Mouse (Mus musculus): ENCODE data around the gene Olfr267.

The Olfr267 gene

DNA sequence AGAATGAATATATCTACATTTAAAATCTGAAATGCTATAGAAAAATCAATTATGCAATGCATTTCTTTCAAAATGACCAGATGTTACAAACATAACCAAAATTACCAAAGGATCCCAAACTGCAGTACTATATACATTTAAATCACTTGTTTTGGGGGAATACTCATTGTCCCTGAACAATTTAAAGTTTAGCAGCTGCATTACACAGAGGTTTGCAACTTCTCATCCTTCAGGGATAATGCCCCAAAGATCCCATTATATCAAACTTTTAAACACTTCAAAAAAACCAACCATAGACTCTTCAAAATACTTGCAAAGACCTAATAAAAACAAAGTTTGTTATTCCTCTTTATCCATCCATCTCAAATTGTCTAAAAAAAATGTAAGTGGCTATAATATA is at the start of gene Olfr267:
Gene Olfr267 (minus strand): TSS at position 101 of the 400 bp plus-strand sequence.
- DNase-seq (ENCODE audit: low spot score) = no peak

DNA sequence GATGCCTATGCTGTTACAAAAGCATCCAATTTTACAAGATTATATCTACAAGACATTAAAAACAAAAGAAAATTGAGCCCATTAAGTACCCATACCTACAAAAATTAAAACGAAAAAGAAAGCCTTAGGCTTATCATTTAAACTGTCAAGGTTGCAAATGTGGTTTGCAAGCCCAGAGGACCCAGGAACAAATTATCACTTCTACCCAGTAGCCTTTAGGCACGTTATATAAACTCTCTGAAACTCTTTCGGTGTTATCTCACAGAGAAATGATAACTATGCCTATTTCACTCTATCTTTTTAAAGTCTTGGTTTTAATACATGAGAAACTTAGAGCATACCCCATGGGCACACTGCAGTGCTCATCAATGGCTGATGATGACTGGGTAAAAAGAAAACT is 45.4 kb upstream of the Olfr267 start:
- no peak for DNase-seq (ENCODE audit: low spot score)

DNA sequence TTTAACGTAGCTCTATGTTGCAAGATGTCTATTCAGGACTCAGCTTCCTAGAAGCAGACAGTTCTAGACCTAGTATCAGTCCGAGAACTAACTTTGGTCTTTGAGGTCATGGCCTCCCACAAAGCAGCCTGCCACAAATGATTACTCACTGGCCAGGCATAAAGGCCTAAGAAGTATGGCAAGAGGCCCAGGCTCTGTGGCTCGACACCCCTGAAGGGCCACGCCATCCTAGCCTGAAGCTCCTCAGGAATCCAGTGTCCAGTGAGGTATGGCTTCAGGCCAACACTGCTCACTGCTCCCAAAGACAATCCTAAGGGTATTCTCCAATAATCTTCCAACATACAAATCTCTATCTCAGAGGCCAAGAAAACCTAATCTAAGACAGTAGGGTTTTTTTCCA is 38.4 kb upstream of the Olfr267 start:
- DNase-seq (ENCODE audit: low spot score) = no peak

DNA sequence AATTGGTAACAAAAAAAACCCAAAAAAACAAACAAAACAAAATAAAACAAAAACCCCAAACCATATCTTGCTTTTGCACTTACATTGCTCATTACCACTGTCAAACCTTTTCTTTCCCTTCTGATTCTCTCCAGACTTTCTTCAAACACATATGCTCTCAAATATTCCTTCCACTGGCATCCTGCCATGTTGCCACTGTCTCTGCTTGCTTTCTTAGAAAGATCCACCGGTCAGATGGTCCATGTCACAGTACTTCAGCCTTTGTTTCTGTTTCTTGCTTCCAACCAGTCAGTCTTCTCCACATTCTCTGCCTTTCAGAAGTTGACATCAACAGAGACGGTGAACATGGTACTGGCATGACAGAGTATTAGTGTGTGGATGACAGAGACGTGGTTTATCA is 857 bp downstream of the Olfr267 start:
- no peak for DNase-seq (ENCODE audit: low spot score)

DNA sequence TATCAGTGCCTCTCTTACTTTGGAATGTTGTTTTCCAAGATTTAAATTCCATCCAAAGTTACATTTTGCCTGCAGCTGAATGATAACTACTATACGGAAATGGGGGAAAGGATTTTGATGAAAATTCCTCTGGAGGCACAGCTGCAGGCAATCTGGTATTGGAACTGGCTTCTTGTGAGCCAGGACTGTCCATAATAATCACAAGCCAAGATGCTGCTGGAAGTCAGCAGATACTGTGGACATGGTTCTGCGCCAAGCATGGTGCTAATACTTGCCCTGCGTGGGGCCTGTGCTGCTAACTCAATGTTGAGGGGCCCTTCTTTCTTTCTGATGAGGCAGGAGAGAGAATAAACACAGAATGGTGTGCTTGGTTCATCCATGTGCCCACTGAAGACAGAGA is 24.1 kb downstream of the Olfr267 start:
- DNase-seq (ENCODE audit: low spot score) = no peak

DNA sequence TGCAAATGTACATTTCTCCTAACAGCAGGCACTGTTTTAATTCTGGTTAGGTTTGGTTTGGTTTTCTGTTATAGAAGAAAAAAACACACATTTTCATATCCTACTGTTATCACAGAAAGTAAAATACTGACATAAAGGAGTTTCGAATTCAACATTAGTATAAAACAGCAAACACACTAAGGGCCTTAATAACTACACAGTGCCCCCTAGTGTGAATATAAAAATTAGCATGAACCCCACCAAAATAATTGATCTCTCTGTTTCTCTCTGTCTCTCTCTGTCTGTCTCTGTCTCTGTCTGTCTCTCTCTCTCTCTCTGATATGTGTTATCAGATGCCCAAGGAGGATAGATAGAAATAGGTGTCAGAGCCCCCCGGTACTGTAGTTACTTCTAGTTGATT is 38.0 kb downstream of the Olfr267 start:
- no peak for DNase-seq (ENCODE audit: low spot score)

DNA sequence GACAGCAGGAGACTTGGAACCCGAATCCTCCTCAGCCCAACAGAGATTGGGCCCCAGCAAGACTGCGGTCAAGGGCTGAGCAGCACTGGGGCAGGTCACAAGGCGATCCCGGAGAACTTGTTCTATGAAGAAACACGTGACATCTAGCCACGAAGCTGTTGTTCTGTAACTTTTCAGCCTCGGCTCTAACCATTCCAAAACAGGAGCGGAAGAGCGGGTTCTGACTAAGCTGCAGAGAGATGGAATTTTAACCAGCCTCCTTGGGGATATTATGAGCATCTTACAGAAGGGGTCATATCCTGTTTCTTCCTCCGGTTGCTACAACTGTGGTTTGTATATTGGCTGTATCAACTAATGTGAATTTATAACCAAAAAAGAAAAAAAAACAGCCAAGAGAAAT is 38.4 kb downstream of the Olfr267 start:
- no peak for DNase-seq (ENCODE audit: low spot score)

DNA sequence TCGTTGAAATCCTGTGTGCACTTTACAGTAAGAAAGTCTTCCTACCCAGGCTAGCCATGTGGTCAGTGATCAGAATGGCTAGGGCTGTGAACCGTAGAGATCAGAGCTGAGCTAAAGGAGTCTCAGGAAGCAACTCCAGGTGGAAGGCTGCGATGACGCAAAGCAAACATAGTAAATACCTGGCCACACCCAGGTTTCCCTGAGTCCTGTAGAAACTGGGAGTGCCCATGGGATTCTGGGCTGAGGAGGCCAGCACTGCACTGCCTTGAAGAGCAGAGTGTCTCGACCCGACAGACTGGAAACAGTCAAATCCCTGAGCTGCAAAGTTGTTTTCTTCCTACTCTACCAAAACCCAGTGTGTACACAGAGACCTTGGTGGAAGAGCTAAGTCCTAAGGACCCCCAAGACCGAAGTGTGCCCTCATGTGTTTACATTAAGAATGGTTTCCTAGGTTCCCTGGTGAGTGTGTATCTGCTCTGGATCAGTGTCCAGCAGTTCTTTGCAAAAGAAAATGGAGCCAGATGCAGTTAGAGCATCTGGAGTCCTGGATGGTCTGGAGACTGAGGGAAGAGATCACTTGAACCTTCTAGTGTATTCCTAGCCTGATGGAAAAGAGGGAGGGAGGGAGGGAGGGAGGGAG is 41.8 kb downstream of the Olfr267 start:
- no peak for DNase-seq (ENCODE audit: low spot score)

DNA sequence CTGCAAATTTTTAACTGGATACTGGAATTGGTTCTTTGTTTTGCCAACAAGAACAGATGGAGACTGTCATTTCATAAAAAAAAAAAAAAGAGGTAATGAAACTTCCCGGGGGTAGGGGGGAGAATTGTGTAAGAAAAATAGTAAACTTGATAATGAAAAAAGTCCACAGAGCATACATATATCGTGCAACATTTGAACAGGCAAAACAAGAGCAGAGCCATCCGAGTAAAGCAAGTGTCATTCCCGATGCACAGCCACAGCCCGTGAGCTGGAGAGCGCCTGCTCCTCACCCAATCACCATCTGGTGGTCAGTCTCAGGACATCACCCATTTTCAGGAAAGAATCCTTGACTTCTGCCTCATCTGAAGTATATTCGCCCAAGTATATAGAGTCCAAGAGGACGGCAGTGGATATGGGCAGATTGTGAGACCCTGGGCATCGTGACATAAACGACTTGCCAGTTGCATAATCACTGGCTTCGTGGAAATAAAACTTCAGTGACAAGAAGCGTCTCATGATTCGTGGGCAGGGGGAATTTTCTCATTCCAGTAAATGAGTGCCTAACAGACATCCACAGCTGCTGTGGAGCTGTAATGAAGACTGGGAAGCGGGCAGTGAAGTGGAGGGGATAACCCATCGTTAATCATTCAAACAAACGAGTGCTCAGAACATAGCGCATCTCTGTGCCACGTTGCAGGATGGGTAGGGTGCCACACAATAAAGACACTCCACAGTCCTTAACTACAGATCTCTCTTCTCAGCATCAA is 50.5 kb downstream of the Olfr267 start:
- DNase-seq (ENCODE audit: low spot score) = no peak

All from ovary, postnatal 14 days (tissue).